Mouse (Mus musculus) adrenal gland, postnatal 4 days (tissue): ENCODE results near the gene Ina. TPM values are rescaled to one million over a fixed set of nuclear protein-coding genes. Genes with fewer than 3 reads are reported as not detected.
"Not testable (repeated sequence)": the region's sequence is repeated elsewhere in the genome, so short reads cannot be mapped to it uniquely, and the experiment has no call there.

Source experiments
- DNase-seq, 2 experiments: peaks; one replicate each; pipeline ENCODE4 v3.0.0; 2021 to 2022; ENCODE audit warnings: low spot score in 2 of 2, mixed read lengths in 2 of 2
- total RNA-seq, 2 experiments: library from RNA; stranded (reverse); gene quantifications; 2 replicates each; pipeline ENCODE4 v1.2.3; 2021

Ina gene
- total RNA-seq, 2 experiments from 2014 or later = 15.5 to 23.5 TPM

GRCm38 (mm10) chr19:46984726-46985622 is 29.5 kb upstream of the Ina start:
- no peak for DNase-seq

DNA sequence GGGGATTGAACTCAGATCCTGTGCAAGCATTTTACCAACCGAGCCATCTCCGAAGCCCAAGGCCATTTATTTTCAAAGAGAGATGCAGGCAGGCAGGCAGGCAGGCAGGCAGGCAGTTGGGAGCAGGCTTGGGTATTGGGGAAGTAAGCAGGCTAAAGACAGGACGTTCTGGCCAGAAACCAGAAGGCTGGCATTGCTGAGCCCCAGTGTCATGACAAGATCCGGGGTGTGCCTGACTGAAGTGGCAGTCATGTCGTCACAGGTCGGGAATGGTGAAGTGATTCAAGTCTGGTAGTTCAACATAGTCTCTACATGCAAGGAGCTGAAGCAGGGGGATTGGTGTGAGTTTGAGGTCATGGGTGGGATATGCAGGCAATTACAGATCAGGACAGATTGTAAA is 26.9 kb upstream of the Ina start:
- no peak for DNase-seq

GRCm38 (mm10) chr19:46988231-46989087 is 26.0 kb upstream of the Ina start:
- no peak for DNase-seq

DNA sequence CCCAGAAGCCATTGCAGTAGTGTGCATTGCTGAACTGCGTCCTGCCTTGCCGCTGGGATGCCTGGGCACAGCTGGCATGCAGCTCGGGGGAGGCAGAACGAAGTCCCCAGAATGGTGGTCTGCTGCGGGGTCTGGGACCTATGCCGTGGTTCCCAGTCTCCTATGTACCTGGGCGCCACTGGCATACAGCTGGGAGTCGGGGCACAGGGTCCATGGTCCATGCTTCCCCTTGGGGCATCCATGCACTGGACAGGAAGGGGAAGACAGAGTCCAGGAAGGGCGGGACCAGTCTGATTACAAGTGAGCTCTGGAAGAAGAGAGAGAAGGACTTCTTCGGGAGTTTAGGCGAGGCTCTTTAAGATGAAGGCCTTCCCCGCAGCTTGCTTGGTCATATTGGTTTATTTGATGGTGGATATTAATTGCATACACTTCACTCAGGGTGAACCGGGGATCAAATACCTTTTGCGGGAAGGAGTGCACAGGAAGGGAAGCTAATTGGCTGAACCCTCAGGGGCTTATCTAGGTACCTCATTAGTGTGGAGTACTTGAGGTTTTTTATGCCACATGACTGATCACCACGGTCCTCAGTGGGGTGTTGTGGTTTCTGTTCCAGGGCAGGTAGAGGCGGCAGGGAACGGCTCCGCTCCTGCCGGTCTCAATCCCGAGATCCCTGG is 24.9 kb upstream of the Ina start:
- no peak for DNase-seq

DNA sequence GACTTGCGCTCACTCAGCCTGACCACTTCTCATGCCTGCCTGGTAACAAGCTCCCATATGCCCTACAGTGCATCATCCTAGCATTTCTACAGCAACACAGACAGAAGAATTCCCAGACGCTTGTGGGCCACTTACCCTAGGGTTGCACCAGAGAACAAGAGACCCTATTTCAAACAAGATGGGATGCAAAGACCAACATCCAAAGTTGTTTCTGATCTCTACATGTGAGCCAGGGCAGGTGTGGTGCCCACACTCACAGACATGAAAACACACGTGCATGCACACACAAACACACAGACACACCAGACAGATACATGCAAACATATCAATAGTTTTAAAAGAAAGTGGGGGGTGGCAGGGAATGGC is 24.4 kb upstream of the Ina start:
- DNase-seq = no peak

GRCm38 (mm10) chr19:46990625-46991024 is 23.9 kb upstream of the Ina start:
- DNase-seq = not testable (repeated sequence)

DNA sequence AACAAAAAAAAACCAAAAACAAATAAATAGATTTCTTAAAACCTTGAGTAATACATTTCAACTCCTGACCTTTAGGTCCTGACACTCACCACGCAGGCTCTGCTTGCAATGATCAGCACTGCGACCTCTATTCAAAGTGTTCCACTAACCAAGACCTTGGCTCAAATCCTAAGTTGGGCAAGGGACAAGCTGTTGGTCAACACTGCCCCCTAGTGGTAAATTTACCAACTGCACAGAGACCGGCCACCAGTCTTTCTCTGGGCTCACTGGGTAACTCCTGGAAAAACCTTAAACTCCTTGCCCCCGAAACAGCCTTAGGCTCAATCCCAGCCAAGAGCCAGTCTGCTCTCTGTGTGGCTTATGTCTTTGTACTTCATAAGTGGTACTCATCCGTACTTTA is 23.4 kb upstream of the Ina start:
- DNase-seq = peak; percentile 68 to 73

GRCm38 (mm10) chr19:46992329-46992728 is 22.2 kb upstream of the Ina start:
- DNase-seq = not testable (repeated sequence)

DNA sequence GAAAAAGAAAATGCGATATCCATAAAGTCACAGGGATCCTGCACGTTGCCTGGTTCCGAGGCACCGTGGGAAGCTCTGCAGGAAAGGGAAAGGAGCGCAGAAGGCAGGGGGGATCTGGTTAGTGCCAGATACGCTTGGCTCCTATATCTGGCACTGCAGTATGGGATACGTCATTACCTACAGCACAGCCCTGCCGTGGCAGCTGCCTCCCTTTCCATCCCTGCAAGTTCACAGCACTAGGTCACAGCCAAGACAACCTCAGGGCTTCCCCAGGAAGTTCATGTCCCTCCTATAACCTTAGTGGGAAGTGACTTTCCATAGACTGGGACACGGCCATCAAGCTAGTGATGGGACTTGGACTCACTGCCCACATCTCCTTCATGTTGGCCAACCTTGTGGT is 18.4 kb upstream of the Ina start:
- no peak for DNase-seq

DNA sequence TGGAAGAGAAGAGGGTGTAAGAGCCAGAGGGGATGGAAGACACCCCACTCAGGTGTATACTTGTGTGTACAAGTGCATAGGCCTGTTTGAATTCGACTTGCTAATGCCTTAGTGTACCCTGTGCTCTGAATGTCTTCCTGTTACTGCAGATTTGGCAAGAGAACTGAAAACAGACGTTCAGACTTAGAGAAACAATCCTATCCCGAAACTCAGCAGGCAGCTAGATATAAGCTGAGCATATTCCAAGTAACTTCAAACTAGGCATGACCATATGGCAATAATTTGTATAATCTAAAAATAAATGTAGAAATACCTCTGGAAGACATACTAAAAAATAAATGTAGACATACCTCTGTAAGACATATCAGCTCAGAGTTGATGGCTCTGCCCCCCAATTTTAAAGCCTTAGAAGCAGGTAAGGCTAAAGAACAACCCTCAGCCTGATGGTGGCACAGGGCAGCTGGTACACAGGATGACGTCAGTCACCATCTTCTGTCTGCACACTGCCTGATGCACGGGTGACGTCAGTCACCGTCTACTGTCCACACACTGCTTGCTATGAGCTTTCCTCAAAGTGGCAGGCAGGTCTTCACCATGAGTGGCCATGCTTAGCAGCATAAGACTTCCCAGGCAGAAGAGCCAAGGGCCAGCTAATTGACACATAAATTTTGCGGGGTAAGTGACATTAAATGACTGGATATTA is 16.2 kb upstream of the Ina start:
- no peak for DNase-seq

GRCm38 (mm10) chr19:46998953-46999352 is 15.5 kb upstream of the Ina start:
- DNase-seq = no peak

DNA sequence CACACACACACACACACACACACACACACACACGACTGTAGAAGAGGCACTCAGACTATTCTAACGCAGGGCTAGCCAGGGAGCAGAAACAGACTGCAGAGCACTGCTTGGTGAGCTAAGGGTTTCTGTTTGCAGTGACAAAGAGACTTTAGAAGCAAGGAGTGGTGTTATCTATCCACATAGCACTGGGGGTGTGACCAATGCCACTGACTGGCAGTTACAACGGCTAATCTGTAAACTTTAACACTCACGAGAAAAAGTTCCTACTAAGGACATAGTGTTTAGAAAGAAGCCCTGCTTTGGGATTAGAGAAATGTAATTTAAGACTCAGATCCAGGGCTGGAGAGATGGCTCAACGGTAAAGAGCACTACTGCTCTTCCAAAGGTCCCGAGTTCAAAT is 14.7 kb upstream of the Ina start:
- DNase-seq = no peak

GRCm38 (mm10) chr19:47000357-47000756 is 14.1 kb upstream of the Ina start:
- DNase-seq = not testable (repeated sequence)

DNA sequence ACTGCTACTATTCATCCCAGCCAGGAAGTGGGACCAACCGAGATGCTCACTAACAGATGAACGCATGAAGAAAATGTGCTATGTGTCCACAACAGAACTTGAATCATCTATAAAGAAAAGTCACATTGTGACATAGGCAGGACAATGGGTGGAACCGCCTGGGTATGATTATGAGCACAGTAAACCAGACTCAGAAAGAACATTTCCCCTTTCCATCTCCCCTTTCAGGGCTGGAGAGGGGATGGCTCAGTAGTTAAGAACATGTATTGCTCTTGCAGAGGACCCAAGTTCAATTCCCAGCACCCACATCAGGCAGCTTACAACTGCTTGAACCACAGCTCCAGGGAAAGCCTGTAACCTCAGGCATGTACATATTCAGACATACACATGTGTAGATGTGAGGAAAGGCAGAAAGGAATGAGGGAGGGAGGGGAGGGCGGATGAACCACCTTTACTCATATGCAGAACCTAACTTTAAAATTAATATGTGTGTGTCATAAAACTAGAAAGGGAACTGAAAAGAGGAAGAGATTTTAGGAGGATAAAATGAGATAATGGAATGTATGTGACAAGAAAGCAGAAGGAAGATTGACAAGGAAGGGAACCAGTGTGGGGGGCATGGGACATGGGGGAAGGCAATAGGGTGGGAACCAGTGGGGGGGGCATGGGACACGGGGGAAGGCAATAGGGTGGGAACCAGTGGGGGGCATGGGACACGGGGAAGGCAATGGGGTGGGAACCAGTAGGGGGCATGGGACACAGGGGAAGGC is 10.6 kb upstream of the Ina start:
- DNase-seq = no peak

DNA sequence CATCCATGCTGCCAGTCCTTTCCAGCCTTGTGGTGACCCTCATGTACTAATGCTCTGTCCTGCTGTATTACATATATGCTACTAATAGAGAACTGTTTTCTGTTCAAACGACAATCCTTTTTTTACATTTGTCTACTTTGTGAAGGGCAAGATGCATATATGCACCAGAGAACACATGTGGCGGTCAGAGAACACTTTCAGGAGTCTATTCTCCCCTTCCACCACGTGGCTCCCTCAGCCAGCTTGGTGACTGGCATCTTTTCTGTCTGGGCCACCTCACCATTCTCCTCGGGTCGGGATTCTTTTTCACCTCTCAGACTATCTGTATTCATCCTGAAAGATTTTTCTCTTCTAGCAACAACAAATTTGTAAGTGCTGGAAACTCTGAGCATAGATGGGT is 8.6 kb upstream of the Ina start:
- no peak for DNase-seq

- peak in 1 of 2 experiments; percentile 53 for DNase-seq
Measured at GRCm38 (mm10) chr19:47006321-47006720, 8.2 kb upstream of the Ina start.

GRCm38 (mm10) chr19:47009420-47009819 is 5.1 kb upstream of the Ina start:
- no peak for DNase-seq

- no peak for DNase-seq
Measured at GRCm38 (mm10) chr19:47009943-47010342, 4.6 kb upstream of the Ina start.

GRCm38 (mm10) chr19:47012521-47013130 is 1.9 kb upstream of the Ina start:
- DNase-seq = no peak
